Mouse (Mus musculus) lung, postnatal 0 days (tissue): ENCODE results near the gene Il1rl2.

Source experiments
- CTCF ChIP-seq: IDR thresholded peaks from 2 replicates; pipeline ENCODE4 v1.5.1; 2016; ENCODE audit warnings: antibody characterized with exemption, mild to moderate bottlenecking
- EP300 ChIP-seq: IDR thresholded peaks from 2 replicates; pipeline ENCODE4 v1.6.1; 2016; ENCODE audit warnings: antibody characterized with exemption, mild to moderate bottlenecking, control low read depth

DNA sequence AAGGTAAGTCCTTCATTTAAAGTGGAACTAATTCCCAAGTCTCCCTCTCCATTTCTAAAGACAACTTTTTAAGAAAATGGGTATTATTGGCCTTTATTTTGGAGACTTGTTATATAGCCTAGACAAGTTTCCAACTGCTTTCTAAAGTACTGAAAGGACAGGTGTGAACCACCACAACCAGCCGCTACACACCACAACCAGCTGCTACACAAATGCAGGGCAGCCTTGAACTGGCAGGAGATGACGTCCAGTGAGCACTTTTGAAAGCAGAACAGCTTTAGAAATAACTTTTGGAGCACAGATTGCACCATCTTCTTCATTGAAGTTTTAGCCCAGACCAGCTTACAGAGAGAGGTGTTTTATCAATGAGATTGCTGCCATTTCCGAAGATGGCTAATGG lies 3.2 kb downstream of the Il1rl2 start:
- TF ChIP-seq EP300 (no peak), CTCF (no peak)
